Mouse (Mus musculus) left cerebral cortex, adult 8-10 months (tissue): ENCODE data around the gene Glrx3. TPM values are rescaled to one million over a fixed set of nuclear protein-coding genes. Genes with fewer than 3 reads are reported as not detected.

ENCODE experiments used
- DNase-seq, 2 experiments: peaks; one replicate each; pipeline ENCODE4 v3.0.0; 2022; ENCODE audit warnings: low spot score in 2 of 2
- total RNA-seq, 4 experiments: library from RNA; stranded (reverse); gene quantifications; 2 replicates each; pipeline ENCODE4 v1.2.4; 2022

Glrx3 gene
- total RNA-seq, 4 experiments from 2014 or later, result 83.4 to 102 (median 89.1) TPM

GRCm38 (mm10) chr7:137471431-137472120, 34.2 kb downstream of the Glrx3 start:
- no peak for DNase-seq

- DNase-seq, result no peak
Measured at GRCm38 (mm10) chr7:137472149-137472548, 34.7 kb downstream of the Glrx3 start.

DNA sequence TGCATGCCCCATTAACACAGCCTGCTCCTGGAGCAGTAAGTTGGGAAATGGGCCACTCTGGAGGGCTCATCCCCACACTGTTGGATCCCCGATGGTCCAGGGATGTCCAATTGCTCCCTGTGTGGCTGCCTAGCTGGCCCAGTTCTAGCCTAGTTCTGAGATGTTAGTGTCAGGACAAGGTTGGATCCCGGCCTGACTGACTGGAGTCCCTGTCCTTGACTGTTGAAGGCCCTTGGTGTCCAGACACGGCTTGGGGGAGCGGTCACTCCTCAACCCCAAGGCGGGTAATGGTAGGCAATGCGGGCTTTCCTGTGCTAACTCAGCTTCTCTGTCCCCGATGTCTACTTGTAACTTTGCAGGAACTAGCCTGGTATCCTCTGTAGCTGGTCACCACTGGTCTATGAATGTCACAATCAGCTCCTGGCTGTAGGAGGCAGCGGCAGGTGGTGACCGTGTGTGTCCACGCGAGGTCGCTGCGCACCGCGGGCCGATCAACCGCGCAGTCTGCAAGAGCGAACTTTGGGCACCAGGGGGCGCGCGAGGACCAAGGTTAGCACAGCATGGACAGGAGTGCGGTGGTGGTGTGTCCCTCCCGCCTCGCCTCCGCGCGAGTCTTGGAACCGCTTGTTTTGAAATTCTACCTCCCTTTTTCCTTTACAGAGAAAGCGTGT, 40.7 kb downstream of the Glrx3 start:
- DNase-seq, result peak; percentile 67 to 99

GRCm38 (mm10) chr7:137478621-137478982, 41.2 kb downstream of the Glrx3 start:
- DNase-seq, result no peak

DNA sequence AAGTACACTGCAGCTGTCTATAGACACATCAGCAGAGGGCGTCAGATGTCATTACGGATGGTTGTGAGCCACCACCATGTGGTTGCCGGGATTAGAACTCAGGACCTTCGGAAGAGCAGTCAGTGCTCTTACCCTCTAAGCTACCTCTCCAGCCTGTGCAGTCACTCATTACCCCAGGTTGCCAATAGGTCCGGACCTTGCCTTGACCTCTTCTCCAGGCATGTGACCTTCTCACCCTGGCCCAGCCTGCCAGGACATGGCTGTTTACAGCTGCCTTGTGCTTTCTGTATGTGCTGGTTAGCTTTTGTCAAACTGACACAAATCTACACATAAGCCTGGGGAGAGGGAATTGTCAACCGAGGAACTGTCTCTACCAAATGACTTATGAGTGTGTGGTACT, 43.4 kb downstream of the Glrx3 start:
- DNase-seq, result no peak

- no peak for DNase-seq
Measured at GRCm38 (mm10) chr7:137483987-137484386, 46.6 kb downstream of the Glrx3 start.

- no peak for DNase-seq
Measured at GRCm38 (mm10) chr7:137488391-137488790, 51.0 kb downstream of the Glrx3 start.

DNA sequence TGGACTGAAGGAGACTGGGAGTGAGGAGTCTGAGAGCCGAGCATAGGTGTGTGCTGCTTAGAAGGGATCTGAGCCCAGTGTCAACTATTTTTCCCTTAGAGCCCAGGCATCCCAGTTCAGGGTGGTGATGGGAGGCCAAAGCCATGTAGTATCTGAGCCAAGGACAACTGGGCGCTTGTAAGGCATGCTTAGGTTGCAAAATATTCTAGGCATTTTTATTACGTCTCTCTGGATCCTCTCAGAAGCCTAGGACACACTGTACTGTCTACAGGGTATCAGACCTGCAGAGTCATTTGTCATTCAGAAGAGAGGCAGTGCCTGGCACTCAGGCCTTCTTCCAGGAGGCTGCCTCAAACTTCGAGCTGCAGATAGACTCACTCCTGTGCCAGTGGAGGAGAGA, 53.3 kb downstream of the Glrx3 start:
- DNase-seq, result no peak

- no peak for DNase-seq
Measured at GRCm38 (mm10) chr7:137492307-137492973, 55.0 kb downstream of the Glrx3 start.

GRCm38 (mm10) chr7:137498736-137499135, 61.3 kb downstream of the Glrx3 start:
- no peak for DNase-seq

GRCm38 (mm10) chr7:137517588-137517987, 80.2 kb downstream of the Glrx3 start:
- DNase-seq, result no peak

- no peak for DNase-seq
Measured at GRCm38 (mm10) chr7:137518028-137518576, 80.7 kb downstream of the Glrx3 start.

Other genes starting within 250 kb of the Glrx3 start
- 1 to 10 TPM in 2 of 4 experiments, under 1 TPM in 2; 0.64 to 2.6 (median 1.1) TPM for gene Ebf3, start 123.2 kb upstream of the Glrx3 start, total RNA-seq
- 1 to 10 TPM; 3.4 to 4.3 (median 3.9) TPM for gene 9430038I01Rik, start 26.9 kb upstream of the Glrx3 start, total RNA-seq